In the genomic region with DNA sequence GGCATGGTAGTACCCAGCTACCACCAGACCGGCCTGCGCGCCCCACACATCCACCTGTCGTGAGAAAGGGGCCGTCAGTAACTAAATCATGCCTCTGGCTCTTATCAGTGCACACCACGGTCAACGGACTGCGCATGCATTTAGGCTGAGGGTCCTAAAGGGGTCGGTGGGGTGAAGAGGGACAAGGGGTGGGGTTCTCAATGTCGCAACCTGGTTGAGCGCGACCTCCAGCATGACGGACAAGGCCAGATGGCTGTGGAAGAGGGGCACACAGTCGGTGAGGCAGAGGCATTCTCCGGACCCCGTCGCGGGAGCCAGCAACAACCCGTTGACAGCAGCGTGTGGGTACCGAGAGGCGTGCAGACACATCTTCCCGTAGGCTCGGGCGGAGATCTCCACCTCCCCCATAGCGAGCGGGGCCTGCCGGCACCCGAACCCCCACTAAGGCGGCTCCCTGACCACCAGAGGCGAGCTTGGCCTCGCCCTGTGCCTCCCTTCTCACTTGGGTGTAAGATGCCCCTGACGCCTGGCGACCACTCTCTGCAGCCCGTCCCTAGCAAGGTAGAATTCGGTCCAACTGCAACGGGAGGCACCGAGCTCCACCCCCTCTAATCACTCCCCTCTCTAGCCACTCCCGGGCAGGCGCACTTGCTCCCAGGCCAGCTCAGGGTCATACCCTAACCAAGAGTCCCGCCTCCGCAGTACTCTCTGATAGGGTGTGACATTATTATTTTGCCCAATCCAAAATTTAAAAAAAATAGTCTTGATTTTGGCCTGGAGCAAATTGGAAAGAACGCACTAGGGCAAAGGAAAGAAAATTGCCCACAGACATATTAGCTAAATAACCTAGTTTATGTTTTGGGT, we compare ENCODE assay signal across 8 mouse cellular contexts. TPM values are rescaled to one million over a fixed set of nuclear protein-coding genes. Genes with fewer than 3 reads are reported as not detected.
DNase-seq lines count a peak whose midpoint lies in the region; ATAC-seq and TF ChIP-seq lines count a peak whose summit lies in the region.

Gene Emc9, minus strand, starts transcription at position 601 of the 864 bp plus-strand sequence.

- peak within 1 kb of the TSS; percentile 41 for H3K4me3 ChIP-seq in forebrain, embryonic 12.5 days (replicated peaks)
- H3K4me3 ChIP-seq in liver, postnatal 0 days (ENCODE audit: low read depth, low read length), result peak within 1 kb of the TSS; percentile 81
- H3K4me3 ChIP-seq in neural tube, embryonic 13.5 days, result peak within 1 kb of the TSS; percentile 48
- H3K4me3 ChIP-seq in testis, adult 2 months (ENCODE audit: control insufficient read depth, low read depth, low read length), result peak within 1 kb of the TSS; percentile 84

- peaks cover 24% of the 10 kb centered on the region for H3K36me3 ChIP-seq in forebrain, embryonic 12.5 days (replicated peaks)
- peaks cover 29% of the 10 kb centered on the region for H3K36me3 ChIP-seq in liver, postnatal 0 days (replicated peaks; ENCODE audit: insufficient read depth, low read length)
- H3K36me3 ChIP-seq in neural tube, embryonic 13.5 days, result peaks cover 40% of the 10 kb centered on the region
- no peaks in the 10 kb centered on the region for H3K36me3 ChIP-seq in testis, adult 2 months (ENCODE audit: control insufficient read depth, insufficient read depth, low read length)

- H3K4me1 ChIP-seq in forebrain, embryonic 12.5 days, result peaks cover 13% of the 10 kb centered on the region
- peaks cover 29% of the 10 kb centered on the region for H3K4me1 ChIP-seq in liver, postnatal 0 days (ENCODE audit: insufficient read depth)
- peaks cover 26% of the 10 kb centered on the region for H3K4me1 ChIP-seq in neural tube, embryonic 13.5 days (replicated peaks)
- peaks cover 3% of the 10 kb centered on the region for H3K4me1 ChIP-seq in testis, adult 2 months (ENCODE audit: control insufficient read depth, insufficient read depth, low read length)

- WGBS in forebrain, embryonic 12.5 days, result 3% methylated on average over 43 of the region's 43 CpGs
- 2% methylated on average over 43 of the region's 43 CpGs for WGBS in liver, postnatal 0 days (ENCODE audit: insufficient replicate concordance)
- WGBS in neural tube, embryonic 13.5 days, result 2% methylated on average over 43 of the region's 43 CpGs

- peak; percentile 51 for ATAC-seq in forebrain, embryonic 12.5 days (ENCODE audit: low FRiP score)
- ATAC-seq in liver, postnatal 0 days, result peak; percentile 95
- ATAC-seq in neural tube, embryonic 13.5 days (ENCODE audit: low read depth), result peak; percentile 68

- TF ChIP-seq CTCF in liver, postnatal 0 days (IDR thresholded peaks at IDR 0.05; ENCODE audit: low read depth), result no peak
- no peak for TF ChIP-seq CTCF in testis, adult 2 months (IDR thresholded peaks at IDR 0.05; ENCODE audit: control insufficient read depth, insufficient read depth, insufficient replicate concordance, low read depth, low read length)

- peaks cover 9% of the 10 kb centered on the region; the same call in 1 of the 2 replicates for H3K27me3 ChIP-seq in forebrain, embryonic 12.5 days
- H3K27me3 ChIP-seq in liver, postnatal 0 days (ENCODE audit: insufficient read depth, low read length), result no peaks in the 10 kb centered on the region
- no peaks in the 10 kb centered on the region for H3K27me3 ChIP-seq in neural tube, embryonic 13.5 days
- no peaks in the 10 kb centered on the region for H3K27me3 ChIP-seq in testis, adult 2 months (ENCODE audit: control insufficient read depth, insufficient read depth, low read length)

- H3K9ac ChIP-seq in forebrain, embryonic 12.5 days, result peak within 1 kb of the TSS; percentile 58
- H3K9ac ChIP-seq in liver, postnatal 0 days (replicated peaks), result peak within 1 kb of the TSS; percentile 85
- H3K9ac ChIP-seq in neural tube, embryonic 13.5 days, result peak within 1 kb of the TSS; percentile 79

- H3K4me2 ChIP-seq in forebrain, embryonic 12.5 days, result peak within 1 kb of the TSS; percentile 68
- H3K4me2 ChIP-seq in liver, postnatal 0 days (ENCODE audit: low read depth, low read length), result peak within 1 kb of the TSS; percentile 97
- H3K4me2 ChIP-seq in neural tube, embryonic 13.5 days, result peak within 1 kb of the TSS; percentile 66

- no peak within 1 kb of the TSS for H3K27ac ChIP-seq in forebrain, embryonic 12.5 days
- peak within 1 kb of the TSS; percentile 94 for H3K27ac ChIP-seq in liver, postnatal 0 days (ENCODE audit: low read depth)
- H3K27ac ChIP-seq in neural tube, embryonic 13.5 days (replicated peaks), result peak within 1 kb of the TSS; percentile 52; the same call in 1 of the 2 replicates
- peak within 1 kb of the TSS; percentile 56 for H3K27ac ChIP-seq in testis, adult 2 months (ENCODE audit: control insufficient read depth, insufficient read depth, low read depth, low read length)

- TF ChIP-seq POLR2A in testis, adult 2 months (IDR thresholded peaks at IDR 0.05; ENCODE audit: control insufficient read depth, low read depth, low read length), result peak; percentile 38; the same call in 1 of the 2 replicates

- no peak for TF ChIP-seq EP300 in liver, postnatal 0 days (IDR thresholded peaks at IDR 0.05; ENCODE audit: low read depth)

- peak; percentile 86 for DNase-seq in ES-CJ7 (ENCODE audit: low read depth, low spot score)
- peak; percentile 82 for DNase-seq in c-Kit-positive CD71-positive TER-119-positive erythroid progenitor cells, embryonic 14.5 days (ENCODE audit: low spot score)
- peak; percentile 86 for DNase-seq in heart, postnatal 10 days
- DNase-seq in kidney, postnatal 4 days, result peak; percentile 72 to 81
- DNase-seq in liver, postnatal 0 days, result peak; percentile 87

- no peaks in the 10 kb centered on the region for H3K9me3 ChIP-seq in forebrain, embryonic 12.5 days
- no peaks in the 10 kb centered on the region for H3K9me3 ChIP-seq in liver, postnatal 0 days (ENCODE audit: low read length)
- no peaks in the 10 kb centered on the region for H3K9me3 ChIP-seq in neural tube, embryonic 13.5 days

- intact Hi-C loops in heart, postnatal 10 days (cut with DNase I), result no loop called here

RNA-seq across cellular contexts. Expression of gene Emc9, which starts in this region (rescaled TPM):
- 3.7 and 6.0 TPM in 2 replicates for polyA plus RNA-seq in forebrain, embryonic 12.5 days (2016; fragmentation: Nextera tagmentation; extraction: Ambion mirVana)
- 10 to 100 TPM; 42.6 to 43.4 TPM for total RNA-seq in heart, postnatal 10 days (2021)
- polyA plus RNA-seq in liver, postnatal 0 days (2015; fragmentation: Nextera tagmentation; extraction: Ambion mirVana), result 17.3 and 19.2 TPM in 2 replicates
- polyA plus RNA-seq in neural tube, embryonic 13.5 days (2015; fragmentation: Nextera tagmentation; extraction: Ambion mirVana), result 20.4 and 24.5 TPM in 2 replicates
- polyA plus RNA-seq in testis, adult 2 months (2012; rRNA removed), result 5.8 and 6.4 TPM in 2 replicates
